Mouse (Mus musculus) limb, embryonic 13.5 days (tissue): ENCODE data around the gene Eif4g1. TPM values are rescaled to one million over a fixed set of nuclear protein-coding genes. Genes with fewer than 3 reads are reported as not detected.
A peak's percentile ranks its signal among the peaks of the same experiment; 100 is the strongest.

ENCODE experiments used
- ATAC-seq: fragments of 200-750 bp; cut with Nextera tagmentation; 2 replicates; pipeline ENCODE4 v1.8.0; 2017; ENCODE audit warnings: low read depth, moderate number of reproducible peaks, moderate TSS enrichment; ENCODE audit not compliant: low FRiP score
- H3K27ac ChIP-seq: fragments of 300-500 bp; sonication (generic); 2 replicates; pipeline ENCODE4 v1.5.1; 2015; ENCODE audit warnings: inconsistent platforms, mild to moderate bottlenecking, moderate library complexity
- H3K27me3 ChIP-seq: fragments of 300-500 bp; sonication (generic); 2 replicates; pipeline ENCODE4 v1.6.1; 2015; ENCODE audit warnings: mild to moderate bottlenecking, inconsistent platforms
- H3K36me3 ChIP-seq: fragments of 300-500 bp; sonication (generic); 2 replicates; pipeline ENCODE4 v1.6.1; 2015; ENCODE audit warnings: inconsistent platforms, mild to moderate bottlenecking, moderate library complexity
- H3K4me1 ChIP-seq: fragments of 300-500 bp; sonication (generic); 2 replicates; pipeline ENCODE4 v1.6.1; 2015; ENCODE audit warnings: inconsistent platforms
- H3K4me2 ChIP-seq: fragments of 300-500 bp; sonication (generic); replicated peaks from 2 replicates; pipeline ENCODE4 v1.6.1; 2015; ENCODE audit warnings: inconsistent platforms, mild to moderate bottlenecking, moderate library complexity
- H3K4me3 ChIP-seq: fragments of 300-500 bp; sonication (generic); 2 replicates; pipeline ENCODE4 v1.5.1; 2015; ENCODE audit warnings: moderate library complexity, mild to moderate bottlenecking, inconsistent platforms
- H3K9ac ChIP-seq: fragments of 300-500 bp; sonication (generic); 2 replicates; pipeline ENCODE4 v1.6.1; 2015; ENCODE audit warnings: mild to moderate bottlenecking, inconsistent platforms
- H3K9me3 ChIP-seq: fragments of 300-500 bp; sonication (generic); 2 replicates; pipeline ENCODE4 v1.6.1; 2016; ENCODE audit warnings: inconsistent platforms
- WGBS: fragments of 180-500 bp; shearing (Covaris S2); methylation state at CpG from one replicate; pipeline ENCODE4 v1.1.7; 2015; 5-methylcytosine and 5-hydroxymethylcytosine counted together
- polyA plus RNA-seq: library from polyadenylated mRNA; unstranded; fragments of >200 nt; fragmentation: Nextera tagmentation; extraction: Ambion mirVana; gene quantifications from 2 replicates; pipeline ENCODE4 v1.2.1, GENCODE M21; 2015

Gene Eif4g1
- polyA plus RNA-seq, 1 experiment from 2014 or later = 183 TPM

- ATAC-seq = no peak
- Histone ChIP-seq H3K4me1 (peaks cover 29% of the 10 kb centered on the region), H3K9me3 (no peaks in the 10 kb centered on the region), H3K9ac (no peak overlapping the region), H3K36me3 (peaks cover 60% of the 10 kb centered on the region), H3K4me3 (peak overlapping the region; percentile 95; the same call in 1 of the 2 replicates), H3K4me2 (peak overlapping the region; percentile 99), H3K27me3 (no peaks in the 10 kb centered on the region), H3K27ac (no peak overlapping the region)
- WGBS = 91% methylated on average over 6 of the region's 6 CpGs
Measured at GRCm38 (mm10) chr16:20675213-20675612, 7.1 kb downstream of the Eif4g1 start.

GRCm38 (mm10) chr16:20676702-20677101, 8.6 kb downstream of the Eif4g1 start:
- Histone ChIP-seq H3K27ac (no peak overlapping the region), H3K27me3 (no peaks in the 10 kb centered on the region), H3K36me3 (peaks cover 75% of the 10 kb centered on the region), H3K4me1 (peaks cover 27% of the 10 kb centered on the region), H3K9ac (no peak overlapping the region), H3K4me3 (no peak overlapping the region), H3K9me3 (no peaks in the 10 kb centered on the region), H3K4me2 (no peak overlapping the region)
- ATAC-seq = no peak
- WGBS = 67% methylated on average over 4 of the region's 4 CpGs

GRCm38 (mm10) chr16:20677380-20677779, 9.3 kb downstream of the Eif4g1 start:
- H3K9ac ChIP-seq = no peak overlapping the region

GRCm38 (mm10) chr16:20677974-20678675, 10.0 kb downstream of the Eif4g1 start:
- no peak for ATAC-seq
- Histone ChIP-seq H3K4me2 (no peak overlapping the region), H3K27ac (no peak overlapping the region), H3K9ac (no peak overlapping the region), H3K36me3 (peaks cover 89% of the 10 kb centered on the region), H3K4me3 (no peak overlapping the region), H3K27me3 (no peaks in the 10 kb centered on the region), H3K4me1 (peaks cover 23% of the 10 kb centered on the region), H3K9me3 (no peaks in the 10 kb centered on the region)
- WGBS = 88% methylated on average over 10 of the region's 10 CpGs

More at GRCm38 (mm10) chr16:20677380-20677779, 9.3 kb downstream of the Eif4g1 start:
- no peak overlapping the region for H3K27ac ChIP-seq
- no peak overlapping the region for H3K4me3 ChIP-seq
- no peaks in the 10 kb centered on the region for H3K27me3 ChIP-seq
- H3K4me1 ChIP-seq = peaks cover 23% of the 10 kb centered on the region
- ATAC-seq = no peak
- H3K9me3 ChIP-seq = no peaks in the 10 kb centered on the region
- 80% methylated on average over 5 of the region's 5 CpGs for WGBS
- no peak overlapping the region for H3K4me2 ChIP-seq
- peaks cover 82% of the 10 kb centered on the region for H3K36me3 ChIP-seq

GRCm38 (mm10) chr16:20690774-20691173, 22.7 kb downstream of the Eif4g1 start:
- 87% methylated on average over 3 of the region's 3 CpGs for WGBS
- ATAC-seq = no peak
- Histone ChIP-seq H3K36me3 (peaks cover 67% of the 10 kb centered on the region), H3K9me3 (no peaks in the 10 kb centered on the region), H3K9ac (no peak overlapping the region), H3K27me3 (no peaks in the 10 kb centered on the region), H3K4me1 (peaks cover 31% of the 10 kb centered on the region), H3K27ac (no peak overlapping the region), H3K4me2 (no peak overlapping the region), H3K4me3 (no peak overlapping the region)

- Histone ChIP-seq H3K36me3 (peaks cover 58% of the 10 kb centered on the region), H3K9me3 (no peaks in the 10 kb centered on the region)
Measured at GRCm38 (mm10) chr16:20691617-20692016, 23.5 kb downstream of the Eif4g1 start.

GRCm38 (mm10) chr16:20692241-20692965, 24.3 kb downstream of the Eif4g1 start:
- Histone ChIP-seq H3K36me3 (peaks cover 50% of the 10 kb centered on the region), H3K9ac (no peak overlapping the region), H3K9me3 (no peaks in the 10 kb centered on the region), H3K4me3 (0 out of 2 replicates have a peak overlapping the region, but pooled peaks have one; percentile 62), H3K4me2 (peak overlapping the region; percentile 77), H3K27me3 (no peaks in the 10 kb centered on the region), H3K27ac (peak overlapping the region; percentile 83; the same call in 1 of the 2 replicates), H3K4me1 (peaks cover 40% of the 10 kb centered on the region)
- ATAC-seq = no peak
- WGBS = 39% methylated on average over 16 of the region's 16 CpGs

More at GRCm38 (mm10) chr16:20691617-20692016, 23.5 kb downstream of the Eif4g1 start:
- H3K27ac ChIP-seq = no peak overlapping the region
- no peak overlapping the region for H3K9ac ChIP-seq
- no peak overlapping the region for H3K4me2 ChIP-seq
- H3K27me3 ChIP-seq = no peaks in the 10 kb centered on the region
- WGBS = 52% methylated on average over 1 of the region's 1 CpGs
- no peak overlapping the region for H3K4me3 ChIP-seq
- H3K4me1 ChIP-seq = peaks cover 39% of the 10 kb centered on the region
- ATAC-seq = no peak

GRCm38 (mm10) chr16:20693111-20693701, 25.1 kb downstream of the Eif4g1 start, which contains the start of gene Fam131a:
Gene Fam131a, plus strand, starts transcription at chr16:20693241.
- 1% methylated on average over 37 of the region's 37 CpGs for WGBS

GRCm38 (mm10) chr16:20694781-20695180, 26.7 kb downstream of the Eif4g1 start:
- no peak overlapping the region for H3K9ac ChIP-seq
- no peak overlapping the region for H3K4me3 ChIP-seq
- H3K4me2 ChIP-seq = peak overlapping the region; percentile 77
- peaks cover 40% of the 10 kb centered on the region for H3K4me1 ChIP-seq
- no peak for ATAC-seq
- 82% methylated on average over 8 of the region's 8 CpGs for WGBS
- peaks cover 32% of the 10 kb centered on the region for H3K36me3 ChIP-seq
- H3K9me3 ChIP-seq = no peaks in the 10 kb centered on the region
- no peak overlapping the region for H3K27ac ChIP-seq
- no peaks in the 10 kb centered on the region for H3K27me3 ChIP-seq

More at GRCm38 (mm10) chr16:20693111-20693701, 25.1 kb downstream of the Eif4g1 start, which contains the start of gene Fam131a:
- H3K27me3 ChIP-seq = no peaks in the 10 kb centered on the region
- H3K4me3 ChIP-seq = peak within 1 kb of the TSS; percentile 62
- H3K4me1 ChIP-seq = peaks cover 40% of the 10 kb centered on the region
- peak within 1 kb of the TSS; percentile 83 for H3K27ac ChIP-seq
- H3K36me3 ChIP-seq = peaks cover 42% of the 10 kb centered on the region
- H3K9ac ChIP-seq = peak within 1 kb of the TSS; percentile 71
- peak within 1 kb of the TSS; percentile 77 for H3K4me2 ChIP-seq
- peak; percentile 93 for ATAC-seq
- H3K9me3 ChIP-seq = no peaks in the 10 kb centered on the region

- H3K9ac ChIP-seq = peak overlapping the region; percentile 66
- H3K36me3 ChIP-seq = peaks cover 22% of the 10 kb centered on the region
- ATAC-seq = peak; percentile 60
- H3K27ac ChIP-seq = no peak overlapping the region; the same call in 1 of the 2 replicates
- H3K27me3 ChIP-seq = no peaks in the 10 kb centered on the region
- peak overlapping the region; percentile 77 for H3K4me2 ChIP-seq
- peaks cover 45% of the 10 kb centered on the region for H3K4me1 ChIP-seq
- 2% methylated on average over 46 of the region's 46 CpGs for WGBS
- H3K9me3 ChIP-seq = no peaks in the 10 kb centered on the region
- peak overlapping the region; percentile 46 for H3K4me3 ChIP-seq
Measured at GRCm38 (mm10) chr16:20695622-20696323, 27.7 kb downstream of the Eif4g1 start.

GRCm38 (mm10) chr16:20699266-20699665, 31.2 kb downstream of the Eif4g1 start:
- no peak overlapping the region for H3K4me3 ChIP-seq
- H3K4me2 ChIP-seq = no peak overlapping the region
- H3K27me3 ChIP-seq = no peaks in the 10 kb centered on the region
- no peak overlapping the region for H3K9ac ChIP-seq
- ATAC-seq = no peak
- peaks cover 22% of the 10 kb centered on the region for H3K36me3 ChIP-seq
- WGBS = 76% methylated on average over 5 of the region's 5 CpGs
- H3K4me1 ChIP-seq = peaks cover 46% of the 10 kb centered on the region
- no peaks in the 10 kb centered on the region for H3K9me3 ChIP-seq
- H3K27ac ChIP-seq = no peak overlapping the region
